1 mouse cellular context compared by ENCODE assay signal in the genomic region with DNA sequence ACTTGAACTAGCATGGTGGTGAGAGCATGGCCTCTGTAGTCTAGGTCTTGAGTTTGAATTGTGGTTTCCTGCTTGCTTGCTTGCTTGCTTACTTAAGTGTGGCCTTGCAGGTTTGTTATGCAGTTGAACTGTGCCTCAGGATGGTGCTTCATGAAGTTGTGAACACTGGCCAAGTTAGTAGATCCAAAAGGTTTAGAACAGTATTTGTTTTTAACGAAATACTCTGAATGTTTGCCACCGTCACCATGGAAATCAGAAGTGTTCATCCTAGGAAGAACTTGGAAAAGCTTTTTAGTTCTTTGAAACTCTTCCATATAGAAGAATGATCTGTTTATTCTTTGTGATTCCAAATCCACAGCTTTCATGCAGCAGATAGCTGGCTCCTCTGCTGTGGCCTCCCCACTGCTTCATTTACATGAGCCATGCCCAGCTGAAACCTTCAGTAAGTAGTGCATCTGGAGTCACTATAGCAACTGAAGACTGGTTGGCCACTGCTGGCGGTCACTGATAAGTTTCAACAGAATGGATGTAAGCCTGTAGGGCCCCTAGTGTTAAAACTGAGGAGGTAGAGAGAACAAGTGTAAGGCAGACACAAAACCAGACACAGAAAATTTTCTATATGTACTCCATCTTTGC.
TF ChIP-seq lines count a peak whose summit lies in the region.

No protein-coding gene starts in this region.

TF ChIP-seq in CH12.LX, 34 proteins besides CTCF, POLR2A, EP300 and RAD21 (continued from another document):
- TF ChIP-seq MXI1 (IDR thresholded peaks at IDR 0.05; ENCODE audit: low read depth, low read length) (no peak), TBP (conservative IDR thresholded peaks at IDR 0.05; ENCODE audit: low read depth, low read length) (no peak), MAX (IDR thresholded peaks at IDR 0.05; ENCODE audit: low read length) (no peak), ZC3H11A (IDR thresholded peaks at IDR 0.05; ENCODE audit: low read depth, low read length) (no peak), E2F4 (IDR thresholded peaks at IDR 0.05; ENCODE audit: insufficient replicate concordance, low read depth, low read length) (no peak), CHD2 (IDR thresholded peaks at IDR 0.05; ENCODE audit: low read length) (no peak), NELFE (IDR thresholded peaks at IDR 0.05; ENCODE audit: low read depth, low read length) (no peak), RCOR1 (conservative IDR thresholded peaks at IDR 0.05; ENCODE audit: low read depth, low read length) (no peak), MEF2A (IDR thresholded peaks at IDR 0.05; ENCODE audit: borderline replicate concordance, low read depth, low read length) (no peak), GABPA (IDR thresholded peaks at IDR 0.05; ENCODE audit: insufficient replicate concordance, low read depth, low read length) (no peak), NRF1 (IDR thresholded peaks at IDR 0.05; ENCODE audit: low read depth, low read length) (no peak), USF1 (IDR thresholded peaks at IDR 0.05; ENCODE audit: low read depth, low read length) (no peak), MAZ (IDR thresholded peaks at IDR 0.05; ENCODE audit: low read depth, low read length) (no peak), ZMIZ1 (IDR thresholded peaks at IDR 0.05; ENCODE audit: low read depth, low read length) (no peak), PAX5 (IDR thresholded peaks at IDR 0.05; ENCODE audit: low read length) (no peak), HCFC1 (IDR thresholded peaks at IDR 0.05; ENCODE audit: low read depth, low read length) (no peak), MAFK (IDR thresholded peaks at IDR 0.05; ENCODE audit: insufficient replicate concordance, low read length) (no peak)
